Mouse (Mus musculus): ENCODE measurements around the gene Tmem217. TPM values are rescaled to one million over a fixed set of nuclear protein-coding genes. Genes with fewer than 3 reads are reported as not detected.

Tmem217 gene
- polyA plus RNA-seq, 1 experiment, result 0.38 TPM

- TF ChIP-seq POLR2A (IDR thresholded peaks at IDR 0.05; ENCODE audit: extremely low read depth, insufficient read depth, low read length) (no peak), CTCF (IDR thresholded peaks at IDR 0.05; ENCODE audit: extremely low read depth, insufficient read depth, low read length) (no peak)
- peaks cover under 1% of the 10 kb centered on the region; the same call in 1 of the 2 replicates for H3K4me1 ChIP-seq (ENCODE audit: control insufficient read depth, insufficient read depth, low read length)
- H3K4me3 ChIP-seq (ENCODE audit: insufficient read depth, low read length), result no peak overlapping the region
- H3K27ac ChIP-seq (ENCODE audit: insufficient read depth, low read length), result no peak overlapping the region
Observed at GRCm38 (mm10) chr17:29584737-29585136, 32.6 kb upstream of the Tmem217 start.

GRCm38 (mm10) chr17:29584306-29584705, 32.1 kb upstream of the Tmem217 start:
- Histone ChIP-seq H3K27ac (ENCODE audit: insufficient read depth, low read length) (no peak overlapping the region), H3K4me3 (ENCODE audit: insufficient read depth, low read length) (no peak overlapping the region), H3K4me1 (ENCODE audit: control insufficient read depth, insufficient read depth, low read length) (no peaks in the 10 kb centered on the region)
- TF ChIP-seq POLR2A (IDR thresholded peaks at IDR 0.05; ENCODE audit: extremely low read depth, insufficient read depth, low read length) (no peak), CTCF (IDR thresholded peaks at IDR 0.05; ENCODE audit: extremely low read depth, insufficient read depth, low read length) (no peak)

GRCm38 (mm10) chr17:29583569-29583968, 31.4 kb upstream of the Tmem217 start:
- Histone ChIP-seq H3K4me3 (ENCODE audit: insufficient read depth, low read length) (no peak overlapping the region), H3K4me1 (ENCODE audit: control insufficient read depth, insufficient read depth, low read length) (no peaks in the 10 kb centered on the region), H3K27ac (ENCODE audit: insufficient read depth, low read length) (no peak overlapping the region)
- no peak for TF ChIP-seq POLR2A (IDR thresholded peaks at IDR 0.05; ENCODE audit: extremely low read depth, insufficient read depth, low read length)
- TF ChIP-seq CTCF (IDR thresholded peaks at IDR 0.05; ENCODE audit: extremely low read depth, insufficient read depth, low read length), result no peak

- Histone ChIP-seq H3K27ac (ENCODE audit: insufficient read depth, low read length) (no peak overlapping the region), H3K4me1 (ENCODE audit: control insufficient read depth, insufficient read depth, low read length) (peaks cover 2% of the 10 kb centered on the region; the same call in 1 of the 2 replicates), H3K4me3 (ENCODE audit: insufficient read depth, low read length) (no peak overlapping the region)
- TF ChIP-seq POLR2A (IDR thresholded peaks at IDR 0.05; ENCODE audit: extremely low read depth, insufficient read depth, low read length) (no peak), CTCF (IDR thresholded peaks at IDR 0.05; ENCODE audit: extremely low read depth, insufficient read depth, low read length) (no peak)
Observed at GRCm38 (mm10) chr17:29579579-29580126, 27.5 kb upstream of the Tmem217 start.

GRCm38 (mm10) chr17:29569831-29570230, 17.6 kb upstream of the Tmem217 start:
- no peak overlapping the region for H3K4me3 ChIP-seq (ENCODE audit: insufficient read depth, low read length)
- TF ChIP-seq POLR2A (IDR thresholded peaks at IDR 0.05; ENCODE audit: extremely low read depth, insufficient read depth, low read length) (no peak), CTCF (IDR thresholded peaks at IDR 0.05; ENCODE audit: extremely low read depth, insufficient read depth, low read length) (no peak)
- no peaks in the 10 kb centered on the region for H3K4me1 ChIP-seq (ENCODE audit: control insufficient read depth, insufficient read depth, low read length)
- H3K27ac ChIP-seq (ENCODE audit: insufficient read depth, low read length), result no peak overlapping the region

GRCm38 (mm10) chr17:29568435-29568834, 16.2 kb upstream of the Tmem217 start:
- no peak overlapping the region for H3K4me3 ChIP-seq (ENCODE audit: insufficient read depth, low read length)
- TF ChIP-seq CTCF (IDR thresholded peaks at IDR 0.05; ENCODE audit: extremely low read depth, insufficient read depth, low read length) (no peak), POLR2A (IDR thresholded peaks at IDR 0.05; ENCODE audit: extremely low read depth, insufficient read depth, low read length) (no peak)
- no peaks in the 10 kb centered on the region for H3K4me1 ChIP-seq (ENCODE audit: control insufficient read depth, insufficient read depth, low read length)
- H3K27ac ChIP-seq (ENCODE audit: insufficient read depth, low read length), result no peak overlapping the region

GRCm38 (mm10) chr17:29565521-29565920, 13.3 kb upstream of the Tmem217 start:
- Histone ChIP-seq H3K27ac (ENCODE audit: insufficient read depth, low read length) (no peak overlapping the region), H3K4me3 (ENCODE audit: insufficient read depth, low read length) (no peak overlapping the region), H3K4me1 (ENCODE audit: control insufficient read depth, insufficient read depth, low read length) (no peaks in the 10 kb centered on the region)
- TF ChIP-seq POLR2A (IDR thresholded peaks at IDR 0.05; ENCODE audit: extremely low read depth, insufficient read depth, low read length), result no peak
- TF ChIP-seq CTCF (IDR thresholded peaks at IDR 0.05; ENCODE audit: extremely low read depth, insufficient read depth, low read length), result no peak

GRCm38 (mm10) chr17:29558476-29558875, 6.3 kb upstream of the Tmem217 start:
- Histone ChIP-seq H3K4me1 (ENCODE audit: control insufficient read depth, insufficient read depth, low read length) (no peaks in the 10 kb centered on the region), H3K4me3 (ENCODE audit: insufficient read depth, low read length) (no peak overlapping the region), H3K27ac (ENCODE audit: insufficient read depth, low read length) (no peak overlapping the region)
- TF ChIP-seq CTCF (IDR thresholded peaks at IDR 0.05; ENCODE audit: extremely low read depth, insufficient read depth, low read length) (no peak), POLR2A (IDR thresholded peaks at IDR 0.05; ENCODE audit: extremely low read depth, insufficient read depth, low read length) (no peak)

- no peaks in the 10 kb centered on the region for H3K4me1 ChIP-seq (ENCODE audit: control insufficient read depth, insufficient read depth, low read length)
- no peak for TF ChIP-seq POLR2A (IDR thresholded peaks at IDR 0.05; ENCODE audit: extremely low read depth, insufficient read depth, low read length)
- TF ChIP-seq CTCF (IDR thresholded peaks at IDR 0.05; ENCODE audit: extremely low read depth, insufficient read depth, low read length), result no peak
- no peak overlapping the region for H3K27ac ChIP-seq (ENCODE audit: insufficient read depth, low read length)
- no peak overlapping the region for H3K4me3 ChIP-seq (ENCODE audit: insufficient read depth, low read length)
Observed at GRCm38 (mm10) chr17:29556893-29557292, 4.7 kb upstream of the Tmem217 start.

GRCm38 (mm10) chr17:29556456-29556855, 4.3 kb upstream of the Tmem217 start:
- no peak overlapping the region for H3K4me3 ChIP-seq (ENCODE audit: insufficient read depth, low read length)
- H3K27ac ChIP-seq (ENCODE audit: insufficient read depth, low read length), result no peak overlapping the region
- H3K4me1 ChIP-seq (ENCODE audit: control insufficient read depth, insufficient read depth, low read length), result no peaks in the 10 kb centered on the region
- no peak for TF ChIP-seq CTCF (IDR thresholded peaks at IDR 0.05; ENCODE audit: extremely low read depth, insufficient read depth, low read length)
- TF ChIP-seq POLR2A (IDR thresholded peaks at IDR 0.05; ENCODE audit: extremely low read depth, insufficient read depth, low read length), result no peak

All from cortical plate, adult 2 months (tissue).